Mouse (Mus musculus) midbrain, embryonic 16.5 days (tissue): ENCODE measurements around the gene Fbn1. TPM values are rescaled to one million over a fixed set of nuclear protein-coding genes. Genes with fewer than 3 reads are reported as not detected.
"Not testable (repeated sequence)": the region's sequence is repeated elsewhere in the genome, so short reads cannot be mapped to it uniquely, and the experiment has no call there.

Experiments
- ATAC-seq: fragments of 200-750 bp; cut with Nextera tagmentation; 2 replicates; pipeline ENCODE4 v1.8.0; 2017; ENCODE audit warnings: moderate TSS enrichment
- H3K27ac ChIP-seq: fragments of 300-500 bp; sonication (generic); 2 replicates; pipeline ENCODE4 v1.5.1; 2014; ENCODE audit warnings: mild to moderate bottlenecking, low read length, mixed read lengths
- H3K27me3 ChIP-seq: fragments of 300-500 bp; sonication (generic); 2 replicates; pipeline ENCODE4 v1.6.1; 2014; ENCODE audit warnings: low read depth, low read length, mixed read lengths; ENCODE audit not compliant: control insufficient read depth, insufficient read depth
- H3K36me3 ChIP-seq: fragments of 300-500 bp; sonication (generic); 2 replicates; pipeline ENCODE4 v1.6.1; 2014; ENCODE audit warnings: mild to moderate bottlenecking, low read length, moderate library complexity, mixed read lengths; ENCODE audit not compliant: control insufficient read depth, insufficient read depth
- H3K4me1 ChIP-seq: fragments of 300-500 bp; sonication (generic); 2 replicates; pipeline ENCODE4 v1.6.1; 2014; ENCODE audit warnings: mild to moderate bottlenecking, low read length, mixed read lengths; ENCODE audit not compliant: control insufficient read depth, insufficient read depth
- H3K4me2 ChIP-seq: fragments of 300-500 bp; sonication (generic); 2 replicates; pipeline ENCODE4 v1.6.1; 2014; ENCODE audit warnings: mild to moderate bottlenecking, low read length, mixed read lengths
- H3K4me3 ChIP-seq: fragments of 300-500 bp; sonication (generic); 2 replicates; pipeline ENCODE4 v1.5.1; 2014; ENCODE audit warnings: low read depth, mild to moderate bottlenecking, low read length, moderate library complexity, mixed read lengths
- H3K9ac ChIP-seq: fragments of 300-500 bp; sonication (generic); 2 replicates; pipeline ENCODE4 v1.6.1; 2014; ENCODE audit warnings: low read depth, low read length, mixed read lengths
- H3K9me3 ChIP-seq: fragments of 300-500 bp; sonication (generic); replicated peaks from 2 replicates; pipeline ENCODE4 v1.6.1; 2014; ENCODE audit warnings: mild to moderate bottlenecking, low read length, mixed read lengths; ENCODE audit not compliant: control insufficient read depth, poor library complexity, severe bottlenecking
- WGBS: fragments of 180-500 bp; shearing (Covaris S2); extraction: QIAGEN DNeasy Blood & Tissue Kit; methylation state at CpG from one replicate; pipeline ENCODE4 v1.1.7; 2014; 5-methylcytosine and 5-hydroxymethylcytosine counted together
- polyA plus RNA-seq: library from polyadenylated mRNA; unstranded; fragments of >200 nt; fragmentation: Nextera tagmentation; extraction: Ambion mirVana; gene quantifications from 2 replicates; pipeline ENCODE4 v1.2.1, GENCODE M21; 2015

Fbn1 gene
- polyA plus RNA-seq, 1 experiment from 2014 or later, result 1.8 TPM

DNA sequence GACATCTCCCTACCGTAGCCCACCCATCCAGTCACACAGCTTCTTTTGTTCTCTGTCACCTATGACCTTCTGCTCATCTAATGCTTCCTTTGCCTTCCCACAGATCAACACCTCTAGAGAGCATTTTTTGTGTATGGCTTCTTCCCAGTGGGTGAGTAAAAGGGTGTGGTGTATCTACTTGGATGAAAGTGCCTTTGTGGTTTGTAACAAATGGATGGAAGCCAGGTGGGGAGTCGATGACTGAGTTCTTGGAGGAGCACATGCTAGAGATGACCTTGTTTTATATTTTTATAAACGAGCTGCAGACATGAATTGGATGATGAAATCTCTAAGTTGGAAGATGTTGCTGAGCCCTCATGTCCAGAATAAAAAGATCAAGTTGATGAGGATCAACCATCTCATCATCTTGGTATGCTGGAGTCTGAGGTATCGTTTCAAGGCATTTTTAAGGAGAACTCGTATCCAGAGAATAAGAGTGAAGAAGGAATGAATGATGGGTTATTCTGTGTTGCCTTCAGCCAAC lies 213.8 kb downstream of the Fbn1 start:
- ATAC-seq, result no peak
- no peaks in the 10 kb centered on the region; the same call in 1 of the 2 replicates for H3K36me3 ChIP-seq
- H3K9ac ChIP-seq, result no peak overlapping the region
- H3K4me1 ChIP-seq, result no peaks in the 10 kb centered on the region
- no peaks in the 10 kb centered on the region for H3K27me3 ChIP-seq
- no peak overlapping the region for H3K4me3 ChIP-seq
- no peaks in the 10 kb centered on the region for H3K9me3 ChIP-seq
- H3K4me2 ChIP-seq, result no peak overlapping the region
- WGBS, result 88% methylated on average over 5 of the region's 5 CpGs
- no peak overlapping the region for H3K27ac ChIP-seq

DNA sequence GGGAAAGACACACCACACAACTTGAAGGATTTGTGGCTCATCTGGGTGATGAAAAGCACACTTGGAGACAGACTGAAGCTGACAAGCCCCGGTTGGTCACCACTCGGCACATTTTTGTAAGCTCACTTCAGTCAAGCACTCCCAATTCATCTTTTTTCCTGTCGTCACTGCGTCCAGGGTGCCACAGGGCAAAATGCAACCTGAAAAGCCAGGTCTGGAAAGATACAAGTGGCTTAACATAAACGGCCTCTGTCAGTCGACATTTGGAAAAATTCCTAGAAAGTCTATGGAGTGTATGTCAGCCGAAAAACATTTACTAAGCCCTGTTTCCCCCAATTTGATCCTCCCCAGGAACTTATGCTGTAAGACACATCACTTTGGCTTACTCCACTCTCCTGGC lies 215.2 kb downstream of the Fbn1 start:
- Histone ChIP-seq H3K9ac (no peak overlapping the region), H3K27me3 (no peaks in the 10 kb centered on the region), H3K9me3 (no peaks in the 10 kb centered on the region), H3K4me3 (no peak overlapping the region), H3K4me1 (no peaks in the 10 kb centered on the region), H3K4me2 (no peak overlapping the region), H3K27ac (no peak overlapping the region), H3K36me3 (no peaks in the 10 kb centered on the region)
- no peak for ATAC-seq
- WGBS, result 85% methylated on average over 7 of the region's 7 CpGs

- H3K27me3 ChIP-seq, result no peaks in the 10 kb centered on the region
- 96% methylated on average over 1 of the region's 1 CpGs for WGBS
- ATAC-seq, result no peak
- no peak overlapping the region for H3K27ac ChIP-seq
- no peaks in the 10 kb centered on the region for H3K9me3 ChIP-seq
- no peak overlapping the region for H3K4me2 ChIP-seq
- no peaks in the 10 kb centered on the region for H3K4me1 ChIP-seq
- no peak overlapping the region for H3K9ac ChIP-seq
- no peaks in the 10 kb centered on the region for H3K36me3 ChIP-seq
- no peak overlapping the region for H3K4me3 ChIP-seq
Measured at GRCm38 (mm10) chr2:125291101-125291500, 216.7 kb downstream of the Fbn1 start.

- WGBS, result 67% methylated on average over 10 of the region's 10 CpGs
- H3K4me3 ChIP-seq, result no peak overlapping the region
- H3K9ac ChIP-seq, result no peak overlapping the region
- H3K36me3 ChIP-seq, result no peaks in the 10 kb centered on the region
- ATAC-seq, result no peak
- no peaks in the 10 kb centered on the region for H3K4me1 ChIP-seq
- no peak overlapping the region for H3K4me2 ChIP-seq
- no peak overlapping the region for H3K27ac ChIP-seq
- no peaks in the 10 kb centered on the region for H3K27me3 ChIP-seq
- H3K9me3 ChIP-seq, result no peaks in the 10 kb centered on the region
Measured at GRCm38 (mm10) chr2:125290197-125290965, 217.4 kb downstream of the Fbn1 start.

DNA sequence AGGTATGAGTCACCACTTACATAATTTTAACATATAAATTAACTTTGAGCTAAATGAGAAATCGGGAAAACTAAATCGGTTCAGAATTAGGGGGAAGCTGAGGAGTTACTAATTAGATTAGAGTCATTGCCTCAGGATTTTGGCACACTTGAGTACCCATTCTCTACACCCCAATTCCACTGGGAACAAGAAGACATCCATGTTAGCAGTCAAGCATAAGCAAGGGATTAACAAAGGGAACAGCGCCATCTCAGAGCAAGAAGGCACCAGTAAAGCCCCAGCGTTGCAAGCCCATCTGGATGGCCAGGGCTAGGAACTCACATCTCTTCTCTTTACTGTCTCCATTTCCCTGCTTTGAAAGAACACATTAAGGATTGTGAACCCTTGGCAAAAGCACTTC lies 222.0 kb downstream of the Fbn1 start:
- H3K4me3 ChIP-seq, result no peak overlapping the region
- no peaks in the 10 kb centered on the region for H3K36me3 ChIP-seq
- H3K27ac ChIP-seq, result no peak overlapping the region
- H3K27me3 ChIP-seq, result no peaks in the 10 kb centered on the region
- ATAC-seq, result no peak
- WGBS, result 60% methylated on average over 4 of the region's 4 CpGs
- H3K4me2 ChIP-seq, result no peak overlapping the region
- no peaks in the 10 kb centered on the region for H3K4me1 ChIP-seq
- no peaks in the 10 kb centered on the region for H3K9me3 ChIP-seq
- no peak overlapping the region for H3K9ac ChIP-seq

DNA sequence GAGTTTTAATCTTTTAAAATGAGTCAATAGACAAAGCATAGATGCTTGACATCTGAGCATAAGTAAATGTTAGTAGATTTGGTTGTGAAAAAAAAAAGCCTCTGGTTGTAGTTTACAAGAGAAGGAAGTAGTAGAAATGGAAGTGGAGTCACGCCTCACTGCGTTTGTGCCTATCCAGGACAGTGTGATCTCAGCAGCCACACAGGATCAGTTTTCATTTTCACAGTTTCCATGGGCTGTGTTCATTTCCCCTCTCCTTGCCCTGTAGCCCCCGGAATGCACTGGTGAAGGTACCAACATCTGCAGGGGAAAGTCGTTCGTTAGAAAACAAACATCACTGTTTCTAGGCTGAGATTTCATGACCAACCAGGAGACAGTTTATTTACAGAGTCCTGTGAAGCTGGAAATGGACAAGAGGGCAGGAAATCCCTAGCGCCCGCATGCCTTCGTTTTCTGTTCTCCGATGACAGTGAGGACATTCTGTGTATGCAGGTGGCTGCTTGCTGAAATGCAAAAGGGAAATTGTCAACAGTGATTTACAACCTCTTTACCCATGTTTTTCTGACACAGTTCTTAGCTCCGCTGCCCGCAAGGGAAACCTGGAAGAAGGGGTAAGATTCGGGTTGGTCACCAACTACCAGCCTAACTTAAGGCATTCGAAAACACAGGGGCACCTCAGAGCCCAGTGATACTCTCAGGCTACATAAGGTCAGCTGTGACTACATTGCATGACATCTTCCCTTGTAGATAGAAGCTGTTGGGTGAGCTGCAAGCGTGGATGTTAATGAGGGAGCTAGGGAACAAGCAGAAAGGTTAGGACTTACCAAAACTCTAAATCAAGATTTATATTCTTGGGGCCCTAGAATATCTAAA lies 225.2 kb downstream of the Fbn1 start:
- 86% methylated on average over 14 of the region's 14 CpGs for WGBS
- H3K4me3 ChIP-seq, result no peak overlapping the region
- H3K9me3 ChIP-seq, result no peaks in the 10 kb centered on the region
- no peaks in the 10 kb centered on the region for H3K4me1 ChIP-seq
- no peak for ATAC-seq
- no peak overlapping the region for H3K27ac ChIP-seq
- H3K9ac ChIP-seq, result no peak overlapping the region
- no peak overlapping the region for H3K4me2 ChIP-seq
- H3K36me3 ChIP-seq, result no peaks in the 10 kb centered on the region
- H3K27me3 ChIP-seq, result no peaks in the 10 kb centered on the region

GRCm38 (mm10) chr2:125279995-125280394 lies 227.8 kb downstream of the Fbn1 start:
- H3K27me3 ChIP-seq, H3K36me3 ChIP-seq, H3K27ac ChIP-seq, H3K4me2 ChIP-seq, H3K9ac ChIP-seq, H3K4me1 ChIP-seq, H3K4me3 ChIP-seq, ATAC-seq, H3K9me3 ChIP-seq: not testable (repeated sequence)
- 79% methylated on average over 9 of the region's 9 CpGs for WGBS

DNA sequence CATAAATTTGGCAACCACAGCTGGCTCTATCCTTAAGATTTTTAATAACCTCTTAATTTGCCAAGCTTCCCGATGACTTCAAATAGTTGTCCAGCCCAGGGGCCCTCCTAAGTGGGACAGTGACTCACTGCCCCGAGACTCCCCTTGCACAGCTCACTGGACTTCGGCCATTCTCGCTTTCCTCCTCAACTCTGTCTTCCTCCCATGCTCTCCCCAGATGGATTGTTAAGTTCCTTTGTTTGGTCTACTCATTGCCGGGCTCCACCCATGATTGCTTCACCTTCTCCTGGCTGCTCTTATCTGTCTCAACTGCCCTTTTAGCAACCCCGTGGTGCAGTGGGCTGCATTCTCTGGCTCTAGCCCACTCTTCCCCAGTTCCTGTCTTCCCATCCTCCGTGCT lies 229.3 kb downstream of the Fbn1 start:
- Histone ChIP-seq H3K9ac (no peak overlapping the region), H3K4me1 (no peaks in the 10 kb centered on the region), H3K36me3 (no peaks in the 10 kb centered on the region), H3K4me3 (no peak overlapping the region), H3K9me3 (no peaks in the 10 kb centered on the region), H3K27ac (no peak overlapping the region), H3K27me3 (no peaks in the 10 kb centered on the region), H3K4me2 (no peak overlapping the region)
- 66% methylated on average over 7 of the region's 7 CpGs for WGBS
- no peak for ATAC-seq

DNA sequence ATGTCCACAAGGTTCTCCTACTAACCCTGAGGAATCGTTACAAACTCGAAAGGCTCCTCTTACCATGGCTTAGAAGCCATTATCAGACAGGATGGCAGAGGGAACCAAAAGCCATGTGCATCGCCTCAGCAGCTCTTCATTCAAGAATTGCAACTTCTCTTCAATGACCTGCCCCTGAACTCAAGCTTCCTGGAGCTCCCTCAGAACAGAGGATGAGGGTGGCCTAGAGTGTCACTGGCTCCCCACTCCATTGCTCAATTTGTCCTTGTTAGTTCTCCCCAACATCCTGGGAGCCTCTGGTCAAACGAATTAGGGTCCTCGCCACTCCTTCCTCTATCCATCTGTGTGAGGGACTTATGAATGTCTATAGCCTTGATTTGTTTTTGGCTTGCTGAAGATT lies 231.1 kb downstream of the Fbn1 start:
- no peak for ATAC-seq
- no peaks in the 10 kb centered on the region for H3K36me3 ChIP-seq
- no peaks in the 10 kb centered on the region for H3K4me1 ChIP-seq
- H3K27ac ChIP-seq, result no peak overlapping the region
- H3K4me3 ChIP-seq, result no peak overlapping the region
- H3K4me2 ChIP-seq, result no peak overlapping the region
- 95% methylated on average over 5 of the region's 5 CpGs for WGBS
- no peaks in the 10 kb centered on the region for H3K9me3 ChIP-seq
- no peaks in the 10 kb centered on the region for H3K27me3 ChIP-seq
- no peak overlapping the region for H3K9ac ChIP-seq
